Mouse (Mus musculus) forebrain, embryonic 14.5 days (tissue): Measurements from ENCODE around the gene Hmcn1. TPM values are rescaled to one million over a fixed set of nuclear protein-coding genes. Genes with fewer than 3 reads are reported as not detected.

Source experiments
- ATAC-seq: fragments of 200-750 bp; cut with Nextera tagmentation; 2 replicates; pipeline ENCODE4 v1.8.0; 2017; ENCODE audit warnings: mild to moderate bottlenecking, moderate library complexity
- DNase-seq: peaks from one replicate; pipeline ENCODE4 v3.0.0-alpha.2; 2015; ENCODE audit warnings: low spot score
- H3K27ac ChIP-seq: fragments of 300-500 bp; sonication (generic); 2 replicates; pipeline ENCODE4 v1.5.1; 2014; ENCODE audit warnings: low read depth, mild to moderate bottlenecking, control low read depth, low read length, moderate library complexity
- H3K27me3 ChIP-seq: fragments of 300-500 bp; sonication (generic); replicated peaks from 2 replicates; pipeline ENCODE4 v1.6.1; 2014; ENCODE audit warnings: low read length, control low read depth, mixed read lengths; ENCODE audit not compliant: control insufficient read depth, insufficient read depth
- H3K36me3 ChIP-seq: fragments of 300-500 bp; sonication (generic); 2 replicates; pipeline ENCODE4 v1.6.1; 2014; ENCODE audit warnings: low read length, control low read depth; ENCODE audit not compliant: control insufficient read depth, insufficient read depth
- H3K4me1 ChIP-seq: fragments of 300-500 bp; sonication (generic); 2 replicates; pipeline ENCODE4 v1.6.1; 2014; ENCODE audit warnings: antibody characterized with exemption, low read length, control low read depth; ENCODE audit not compliant: control insufficient read depth, insufficient read depth
- H3K4me2 ChIP-seq: fragments of 300-500 bp; sonication (generic); 2 replicates; pipeline ENCODE4 v1.6.1; 2014; ENCODE audit warnings: mild to moderate bottlenecking, control low read depth, low read length
- H3K4me3 ChIP-seq: fragments of 300-500 bp; sonication (generic); 2 replicates; pipeline ENCODE4 v1.5.1; 2014; ENCODE audit warnings: low read depth, low read length, control low read depth
- H3K9ac ChIP-seq: fragments of 300-500 bp; sonication (generic); 2 replicates; pipeline ENCODE4 v1.6.1; 2014; ENCODE audit warnings: mild to moderate bottlenecking, low read length, control low read depth, moderate library complexity
- H3K9me3 ChIP-seq: fragments of 300-500 bp; sonication (generic); replicated peaks from 2 replicates; pipeline ENCODE4 v1.6.1; 2016; ENCODE audit warnings: low read length, control low read depth, mixed read lengths; ENCODE audit not compliant: control insufficient read depth
- WGBS: fragments of 180-500 bp; shearing (Covaris S2); extraction: QIAGEN DNeasy Blood & Tissue Kit; methylation state at CpG from one replicate; pipeline ENCODE4 v1.1.7; 2014; 5-methylcytosine and 5-hydroxymethylcytosine counted together
- polyA plus RNA-seq: library from polyadenylated mRNA; unstranded; fragments of >200 nt; fragmentation: Nextera tagmentation; extraction: Ambion mirVana; gene quantifications from 2 replicates; pipeline ENCODE4 v1.2.1, GENCODE M21; 2014

The Hmcn1 gene
- polyA plus RNA-seq, 1 experiment from 2014 or later, result 1.1 TPM

DNA sequence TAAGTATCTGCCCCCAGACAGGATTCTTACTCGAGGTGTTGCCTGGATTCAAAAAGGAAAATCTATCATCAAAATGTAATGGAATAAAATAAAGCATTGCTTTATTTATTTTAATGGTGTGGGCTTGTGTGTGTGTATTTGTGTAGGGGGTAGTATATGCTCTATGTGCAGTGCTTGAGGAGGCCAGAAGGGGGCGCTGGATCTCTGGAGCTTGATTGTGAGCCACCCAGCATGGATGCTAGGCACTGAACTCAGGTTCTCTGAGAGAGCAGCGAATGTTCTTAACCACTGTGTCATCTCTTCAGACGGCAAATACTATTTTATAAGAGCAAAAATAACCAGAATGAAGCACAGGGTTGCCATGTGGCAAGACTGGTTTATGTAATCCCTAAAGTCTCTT, 360.7 kb downstream of the Hmcn1 start:
- 76% methylated on average over 4 of the region's 4 CpGs for WGBS
- no peak for ATAC-seq
- H3K9me3 ChIP-seq, result no peaks in the 10 kb centered on the region
- no peak overlapping the region for H3K27ac ChIP-seq
- DNase-seq, result no peak
- H3K36me3 ChIP-seq, result no peaks in the 10 kb centered on the region
- H3K4me1 ChIP-seq, result no peaks in the 10 kb centered on the region
- H3K4me3 ChIP-seq, result no peak overlapping the region
- no peaks in the 10 kb centered on the region for H3K27me3 ChIP-seq
- no peak overlapping the region for H3K9ac ChIP-seq
- H3K4me2 ChIP-seq, result no peak overlapping the region

DNA sequence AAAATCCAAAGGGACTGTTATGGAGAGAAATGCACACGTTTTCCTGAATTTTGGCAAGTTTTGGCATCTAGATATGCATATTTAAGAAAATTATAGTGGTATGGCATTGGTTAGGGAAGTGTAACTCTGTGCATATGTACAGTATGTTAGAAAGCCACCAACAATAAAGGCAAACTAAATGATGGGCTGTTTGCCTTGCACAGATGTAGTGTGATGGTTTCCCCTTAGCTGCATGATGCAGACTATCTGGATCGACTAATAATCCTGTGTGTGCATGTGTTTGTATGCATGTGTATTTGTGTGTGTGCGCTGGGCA, 361.4 kb downstream of the Hmcn1 start:
- 92% methylated on average over 3 of the region's 3 CpGs for WGBS
- no peak overlapping the region for H3K27ac ChIP-seq
- no peaks in the 10 kb centered on the region for H3K9me3 ChIP-seq
- H3K4me3 ChIP-seq, result no peak overlapping the region
- no peaks in the 10 kb centered on the region for H3K36me3 ChIP-seq
- H3K4me1 ChIP-seq, result no peaks in the 10 kb centered on the region
- H3K27me3 ChIP-seq, result no peaks in the 10 kb centered on the region
- no peak for DNase-seq
- H3K9ac ChIP-seq, result no peak overlapping the region
- ATAC-seq, result no peak
- H3K4me2 ChIP-seq, result no peak overlapping the region

DNA sequence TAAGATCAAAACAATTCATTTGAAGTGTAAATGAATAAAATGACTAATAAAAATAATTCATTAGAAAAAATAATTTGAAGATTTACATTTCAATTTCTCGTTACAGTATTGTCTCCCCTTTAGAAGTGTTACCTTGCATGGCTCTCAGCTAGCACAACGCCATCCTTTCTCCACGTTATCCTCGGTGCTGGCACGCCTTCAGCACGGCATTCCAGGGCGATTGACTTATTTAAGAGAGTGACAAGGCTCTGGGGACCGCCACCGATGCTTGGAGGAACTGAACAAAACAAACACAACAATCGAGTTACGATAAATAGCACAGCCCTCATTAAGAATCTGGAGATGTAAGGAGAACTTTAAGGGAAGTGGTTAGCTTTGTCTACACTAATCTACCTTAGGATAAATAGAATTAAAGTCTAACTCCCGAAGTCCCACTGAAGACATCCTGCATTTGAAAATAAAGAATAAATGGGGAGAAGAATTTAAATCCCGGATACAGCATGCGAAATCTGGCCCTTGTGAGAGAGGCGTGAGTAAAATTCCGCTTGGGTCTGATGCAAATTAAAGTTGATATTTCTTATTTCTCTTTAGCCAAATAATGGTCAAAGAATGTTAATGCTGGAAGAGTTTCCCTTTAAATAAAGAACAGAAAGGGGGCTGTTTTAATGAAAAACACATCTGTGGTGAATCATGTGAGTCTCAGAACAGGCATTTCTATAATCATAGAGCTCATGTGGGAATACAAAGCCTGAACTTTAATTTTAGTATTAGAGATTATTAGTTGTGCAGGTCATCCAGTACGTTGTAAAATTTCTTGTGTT, 362.0 kb downstream of the Hmcn1 start:
- Histone ChIP-seq H3K4me1 (no peaks in the 10 kb centered on the region), H3K9ac (no peak overlapping the region), H3K4me3 (no peak overlapping the region), H3K9me3 (no peaks in the 10 kb centered on the region), H3K27me3 (no peaks in the 10 kb centered on the region), H3K27ac (no peak overlapping the region), H3K36me3 (no peaks in the 10 kb centered on the region), H3K4me2 (no peak overlapping the region)
- WGBS, result 38% methylated on average over 17 of the region's 17 CpGs
- ATAC-seq, result peak; percentile 54; the same call in 1 of the 2 replicates
- DNase-seq, result peak; percentile 20

DNA sequence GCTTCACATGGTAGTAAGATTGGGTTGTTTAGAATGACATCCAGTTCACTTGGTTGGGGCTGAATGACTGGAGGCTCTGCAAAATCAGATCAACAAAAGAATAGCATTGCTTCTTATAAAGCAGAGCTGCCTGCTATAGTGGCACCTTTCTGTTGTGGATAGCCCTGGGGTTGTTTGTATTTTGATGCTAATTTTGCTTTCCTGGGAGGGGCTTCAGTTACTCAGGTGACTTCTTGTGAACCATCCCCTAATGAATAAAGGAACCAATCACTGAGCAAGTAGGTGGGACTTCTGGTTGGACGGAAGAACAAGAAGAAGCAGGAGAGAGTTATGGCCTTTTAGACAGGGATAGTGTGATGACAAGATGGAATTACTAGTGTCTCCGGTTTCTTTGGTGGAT, 370.0 kb downstream of the Hmcn1 start:
- H3K4me2 ChIP-seq, result no peak overlapping the region
- no peaks in the 10 kb centered on the region for H3K9me3 ChIP-seq
- H3K27ac ChIP-seq, result no peak overlapping the region
- no peak overlapping the region for H3K4me3 ChIP-seq
- no peaks in the 10 kb centered on the region for H3K27me3 ChIP-seq
- no peaks in the 10 kb centered on the region for H3K4me1 ChIP-seq
- no peak for ATAC-seq
- no peaks in the 10 kb centered on the region for H3K36me3 ChIP-seq
- WGBS, result 96% methylated on average over 2 of the region's 2 CpGs
- H3K9ac ChIP-seq, result no peak overlapping the region
- DNase-seq, result no peak

DNA sequence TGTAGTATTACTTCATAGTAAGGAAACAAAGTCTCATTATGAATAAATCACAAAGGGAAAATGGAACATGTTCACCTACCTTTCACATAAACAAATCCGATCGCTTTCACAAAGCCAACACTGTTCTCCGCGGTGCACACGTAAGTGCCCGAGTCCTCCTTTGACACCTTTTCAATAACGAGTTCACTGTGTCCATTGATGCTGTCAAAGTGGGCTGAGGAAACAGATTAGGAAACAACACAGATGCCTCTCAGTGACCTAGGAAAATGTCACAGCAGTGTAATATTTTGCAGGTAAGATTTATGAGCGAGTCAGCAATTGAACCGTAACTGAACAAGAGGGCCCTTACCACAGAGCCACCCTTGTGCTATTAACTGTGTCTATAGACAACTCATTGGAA, 382.7 kb downstream of the Hmcn1 start:
- ATAC-seq (no peak), DNase-seq (no peak)
- Histone ChIP-seq H3K36me3 (no peaks in the 10 kb centered on the region), H3K4me1 (no peaks in the 10 kb centered on the region), H3K27ac (no peak overlapping the region), H3K27me3 (no peaks in the 10 kb centered on the region), H3K9me3 (no peaks in the 10 kb centered on the region), H3K4me2 (no peak overlapping the region), H3K9ac (no peak overlapping the region), H3K4me3 (no peak overlapping the region)
- 42% methylated on average over 9 of the region's 9 CpGs for WGBS

DNA sequence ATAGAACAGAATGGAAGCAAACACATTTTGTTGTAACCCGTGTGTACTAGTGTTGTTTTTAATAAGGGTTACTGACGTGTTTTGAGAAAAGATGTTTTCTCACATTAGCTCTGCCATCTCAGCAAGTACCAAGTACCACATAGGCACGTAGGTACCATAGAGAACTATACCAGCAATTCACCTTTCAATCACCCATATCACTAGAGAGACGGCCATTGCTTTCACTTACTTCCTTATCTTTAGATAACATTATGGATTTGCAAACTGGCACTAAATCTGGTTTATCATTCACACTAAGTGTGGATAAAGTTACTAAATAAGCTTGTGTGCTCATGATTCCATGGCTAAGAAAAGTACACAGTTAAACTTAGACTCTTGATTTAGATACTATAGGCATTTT, 387.1 kb downstream of the Hmcn1 start:
- no peak overlapping the region for H3K4me3 ChIP-seq
- no peaks in the 10 kb centered on the region for H3K27me3 ChIP-seq
- H3K4me2 ChIP-seq, result no peak overlapping the region
- no peaks in the 10 kb centered on the region for H3K36me3 ChIP-seq
- no peak for ATAC-seq
- 90% methylated on average over 4 of the region's 4 CpGs for WGBS
- no peaks in the 10 kb centered on the region for H3K9me3 ChIP-seq
- no peaks in the 10 kb centered on the region for H3K4me1 ChIP-seq
- no peak for DNase-seq
- H3K9ac ChIP-seq, result no peak overlapping the region
- no peak overlapping the region for H3K27ac ChIP-seq

DNA sequence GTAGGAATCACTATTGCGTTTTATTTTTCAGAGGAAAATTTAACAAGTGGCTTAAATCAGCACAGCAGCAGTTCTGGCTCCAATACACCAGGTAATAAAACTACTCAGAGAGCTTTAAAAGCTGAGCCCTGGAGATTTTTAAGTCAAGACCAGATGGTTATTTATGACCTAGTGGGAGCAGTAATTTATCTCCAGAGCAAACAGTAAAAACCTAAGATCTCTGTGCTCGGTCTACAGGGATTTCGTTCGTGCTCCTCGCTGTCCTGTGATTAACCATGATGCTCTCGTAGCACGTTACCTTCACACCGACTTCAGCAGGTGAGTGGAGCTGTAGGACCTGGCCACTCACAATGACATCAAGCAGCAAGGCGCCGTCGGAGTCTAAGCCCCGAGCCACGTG, 399.6 kb downstream of the Hmcn1 start:
- 94% methylated on average over 13 of the region's 13 CpGs for WGBS
- ATAC-seq (no peak), DNase-seq (no peak)

DNA sequence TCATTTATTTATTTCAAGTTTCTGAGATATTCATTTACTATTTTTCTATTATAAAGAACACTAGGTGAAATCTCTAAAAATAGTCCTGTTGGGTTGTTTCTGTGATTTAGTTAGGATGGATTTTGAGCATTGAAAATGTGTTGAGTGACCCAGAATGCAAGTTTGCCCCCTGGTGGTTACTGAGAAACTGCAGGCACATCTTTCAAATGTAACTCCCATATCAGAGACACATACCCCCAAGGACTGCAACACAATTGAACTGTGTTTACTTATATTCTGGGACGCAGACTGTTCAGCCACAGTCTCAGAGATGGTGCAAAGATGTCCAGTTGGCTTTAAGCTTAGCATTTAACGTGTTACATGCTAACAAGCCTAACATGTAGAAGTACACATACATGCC, 402.0 kb downstream of the Hmcn1 start:
- no peaks in the 10 kb centered on the region for H3K36me3 ChIP-seq
- 36% methylated on average over 2 of the region's 2 CpGs for WGBS
- H3K27ac ChIP-seq, result no peak overlapping the region
- ATAC-seq (no peak), DNase-seq (peak; percentile 73)
- no peaks in the 10 kb centered on the region for H3K27me3 ChIP-seq
- H3K9ac ChIP-seq, result no peak overlapping the region
- no peak overlapping the region for H3K4me2 ChIP-seq
- H3K4me3 ChIP-seq, result no peak overlapping the region
- no peaks in the 10 kb centered on the region for H3K9me3 ChIP-seq
- H3K4me1 ChIP-seq, result no peaks in the 10 kb centered on the region

More for the DNA sequence above, 399.6 kb downstream of the Hmcn1 start:
- Histone ChIP-seq H3K4me3 (no peak overlapping the region), H3K4me2 (no peak overlapping the region), H3K9me3 (no peaks in the 10 kb centered on the region), H3K9ac (no peak overlapping the region), H3K27me3 (no peaks in the 10 kb centered on the region), H3K36me3 (no peaks in the 10 kb centered on the region), H3K4me1 (no peaks in the 10 kb centered on the region), H3K27ac (no peak overlapping the region)

DNA sequence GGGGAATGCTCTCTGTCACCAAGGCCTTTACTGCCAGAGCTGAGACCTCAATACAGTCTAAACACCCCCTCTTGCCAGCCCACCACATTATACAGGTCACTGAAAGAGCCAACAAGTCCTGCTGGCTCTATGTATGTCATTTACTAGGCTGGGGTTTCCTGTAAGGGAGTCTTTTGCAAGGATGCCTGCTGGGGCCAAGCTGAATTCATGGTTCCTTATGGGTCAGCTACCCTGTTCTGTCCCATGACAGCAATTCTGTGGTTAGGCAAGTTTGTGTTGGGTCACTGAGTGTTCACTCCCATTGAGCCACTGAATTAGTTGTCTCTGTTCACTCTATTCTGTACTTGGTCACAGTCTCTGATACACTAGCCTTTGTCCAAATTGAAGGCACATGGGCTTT, 405.8 kb downstream of the Hmcn1 start:
- DNase-seq, result peak; percentile 3

More for the DNA sequence above, 405.8 kb downstream of the Hmcn1 start:
- H3K27me3 ChIP-seq, result no peaks in the 10 kb centered on the region
- H3K4me3 ChIP-seq, result no peak overlapping the region
- H3K27ac ChIP-seq, result no peak overlapping the region
- no peaks in the 10 kb centered on the region for H3K9me3 ChIP-seq
- 0 out of 2 replicates have a peak, but pooled peaks cover 2% of the 10 kb centered on the region for H3K4me1 ChIP-seq
- H3K36me3 ChIP-seq, result no peaks in the 10 kb centered on the region
- H3K9ac ChIP-seq, result no peak overlapping the region
- H3K4me2 ChIP-seq, result no peak overlapping the region
- peak; percentile 30; the same call in 1 of the 2 replicates for ATAC-seq
